Mouse (Mus musculus): Measurements from ENCODE around the gene S100a14.

GRCm38 (mm10) chr3:90525421-90525820 lies 1.2 kb upstream of the S100a14 start:
- TF ChIP-seq CTCF (IDR thresholded peaks at IDR 0.05; ENCODE audit: low read depth, low read length) (peak; percentile 51; the same call in 1 of the 2 replicates), POLR2A (IDR thresholded peaks at IDR 0.05; ENCODE audit: extremely low read depth, insufficient read depth, low read length) (no peak)
